Comparison of ENCODE assay signal across 9 mouse cellular contexts in genomic region chr9:21847926-21848325, GRCm38 (mm10). TPM values are rescaled to one million over a fixed set of nuclear protein-coding genes. Genes with fewer than 3 reads are reported as not detected.
DNase-seq lines count a peak whose midpoint lies in the region; ATAC-seq and TF ChIP-seq lines count a peak whose summit lies in the region.
"Had no signal": no experiment of that assay in that cellular context is flagged by ENCODE, and none has a peak within 500 bp of the region (broad histone marks: within the 10 kb centered on the region; RNA-seq: fewer than 3 reads in every experiment).

No protein-coding gene starts in this region.

- peak overlapping the region; percentile 56 for H3K4me2 ChIP-seq in heart, postnatal 0 days (ENCODE audit: low read depth, low read length)
- no peak overlapping the region; the same call in 1 of the 2 replicates for H3K4me2 ChIP-seq in embryonic facial prominence, embryonic 11.5 days (ENCODE audit: low read depth, low read length)
- peak overlapping the region; percentile 45; the same call in 1 of the 2 replicates for H3K4me2 ChIP-seq in limb, embryonic 15.5 days

- no peaks in the 10 kb centered on the region for H3K9me3 ChIP-seq in heart, postnatal 0 days (replicated peaks; ENCODE audit: control insufficient read depth, low read length)
- H3K9me3 ChIP-seq in ES-Bruce4 (replicated peaks; ENCODE audit: control insufficient read depth, insufficient read depth, low read length, poor library complexity, severe bottlenecking) = no peaks in the 10 kb centered on the region
- H3K9me3 ChIP-seq in embryonic facial prominence, embryonic 11.5 days (replicated peaks; ENCODE audit: control insufficient read depth, low read length) = no peaks in the 10 kb centered on the region
- H3K9me3 ChIP-seq in limb, embryonic 15.5 days = no peaks in the 10 kb centered on the region

- intact Hi-C loops in heart, postnatal 25 days (cut with DNase I) = no loop called here

- H3K36me3 ChIP-seq in heart, postnatal 0 days (replicated peaks; ENCODE audit: control insufficient read depth, insufficient read depth, low read length) = peaks cover 12% of the 10 kb centered on the region
- H3K36me3 ChIP-seq in ES-Bruce4 (ENCODE audit: control insufficient read depth, insufficient read depth, low read length, poor library complexity, severe bottlenecking) = peaks cover 29% of the 10 kb centered on the region
- H3K36me3 ChIP-seq in embryonic facial prominence, embryonic 11.5 days (replicated peaks; ENCODE audit: control insufficient read depth, insufficient read depth, low read depth, low read length) = 0 out of 2 replicates have a peak, but pooled peaks cover 2% of the 10 kb centered on the region
- peaks cover 31% of the 10 kb centered on the region for H3K36me3 ChIP-seq in limb, embryonic 15.5 days

- H3K4me1 ChIP-seq in heart, postnatal 0 days (ENCODE audit: control insufficient read depth, insufficient read depth) = peaks cover 12% of the 10 kb centered on the region; the same call in 1 of the 2 replicates
- peaks cover 9% of the 10 kb centered on the region for H3K4me1 ChIP-seq in ES-Bruce4 (ENCODE audit: control insufficient read depth, insufficient read depth, low read length)
- H3K4me1 ChIP-seq in embryonic facial prominence, embryonic 11.5 days (ENCODE audit: control insufficient read depth, insufficient read depth, low read length) = peaks cover 21% of the 10 kb centered on the region
- peaks cover 69% of the 10 kb centered on the region for H3K4me1 ChIP-seq in limb, embryonic 15.5 days

- H3K27ac ChIP-seq in heart, postnatal 0 days (ENCODE audit: low read depth) = peak overlapping the region; percentile 89
- peak overlapping the region; percentile 88 for H3K27ac ChIP-seq in ES-Bruce4 (ENCODE audit: insufficient read depth, low read length)
- peak overlapping the region; percentile 28; the same call in 1 of the 2 replicates for H3K27ac ChIP-seq in embryonic facial prominence, embryonic 11.5 days (replicated peaks; ENCODE audit: low read depth, low read length)
- H3K27ac ChIP-seq in limb, embryonic 15.5 days = peak overlapping the region; percentile 87
- H3K27ac ChIP-seq: macrophage had no signal

- no peak for ATAC-seq in heart, postnatal 0 days (ENCODE audit: insufficient read depth, low read depth)
- no peak for ATAC-seq in embryonic facial prominence, embryonic 11.5 days (replicated peaks; ENCODE audit: insufficient number of reproducible peaks, low FRiP score, low TSS enrichment, low read depth)
- ATAC-seq in limb, embryonic 15.5 days (ENCODE audit: insufficient number of reproducible peaks, low FRiP score, low TSS enrichment, low read depth) = no peak

- no peak for TF ChIP-seq CTCF in heart, postnatal 0 days (IDR thresholded peaks at IDR 0.05; ENCODE audit: low read depth)
- no peak for TF ChIP-seq CTCF in ES-Bruce4 (IDR thresholded peaks at IDR 0.05; ENCODE audit: low read depth, low read length)

- no peaks in the 10 kb centered on the region for H3K27me3 ChIP-seq in heart, postnatal 0 days (ENCODE audit: control insufficient read depth, insufficient read depth, low read length)
- no peaks in the 10 kb centered on the region for H3K27me3 ChIP-seq in ES-Bruce4 (ENCODE audit: control insufficient read depth, insufficient read depth, low read length, poor library complexity, severe bottlenecking)
- no peaks in the 10 kb centered on the region for H3K27me3 ChIP-seq in embryonic facial prominence, embryonic 11.5 days (ENCODE audit: control insufficient read depth, insufficient read depth, low read length)
- no peaks in the 10 kb centered on the region for H3K27me3 ChIP-seq in limb, embryonic 15.5 days

- no peak for TF ChIP-seq POLR2A in ES-Bruce4 (IDR thresholded peaks at IDR 0.05; ENCODE audit: insufficient read depth, low read length)

- 39% methylated on average over 10 of the region's 10 CpGs for WGBS in heart, postnatal 0 days
- WGBS in embryonic facial prominence, embryonic 11.5 days = 31% methylated on average over 10 of the region's 10 CpGs
- WGBS in limb, embryonic 15.5 days = 37% methylated on average over 10 of the region's 10 CpGs

- H3K4me3 ChIP-seq in heart, postnatal 0 days (ENCODE audit: low read depth, low read length) = no peak overlapping the region
- H3K4me3 ChIP-seq in ES-Bruce4 (ENCODE audit: low read depth, low read length) = peak overlapping the region; percentile 73
- H3K4me3 ChIP-seq in embryonic facial prominence, embryonic 11.5 days (ENCODE audit: low read depth, low read length) = no peak overlapping the region
- no peak overlapping the region for H3K4me3 ChIP-seq in limb, embryonic 15.5 days

- TF ChIP-seq EP300 in heart, postnatal 0 days (IDR thresholded peaks at IDR 0.05; ENCODE audit: low read depth) = no peak
- TF ChIP-seq EP300 in ES-Bruce4 (IDR thresholded peaks at IDR 0.05; ENCODE audit: insufficient read depth, low read depth, low read length) = peak; percentile 83

- no peak overlapping the region for H3K9ac ChIP-seq in heart, postnatal 0 days (replicated peaks; ENCODE audit: low read depth, low read length)
- peak overlapping the region; percentile 13 for H3K9ac ChIP-seq in ES-Bruce4 (ENCODE audit: low read depth, poor library complexity, severe bottlenecking)
- H3K9ac ChIP-seq in embryonic facial prominence, embryonic 11.5 days (replicated peaks; ENCODE audit: low read length) = 0 out of 2 replicates have a peak overlapping the region, but pooled peaks have one; percentile 13
- H3K9ac ChIP-seq in limb, embryonic 15.5 days = no peak overlapping the region

- DNase-seq in heart, postnatal 0 days (ENCODE audit: low spot score) = no peak
- DNase-seq in heart, postnatal 25 days (ENCODE audit: low spot score) = no peak
- DNase-seq in embryonic facial prominence, embryonic 11.5 days (ENCODE audit: low spot score) = no peak
- no peak for DNase-seq in adrenal gland, adult 2 months
- DNase-seq in urinary bladder, postnatal 36 days (ENCODE audit: low spot score in 2 of 2) = no peak
- DNase-seq in lung, adult 18-20 months = no peak

RNA-seq across cellular contexts. Expression of gene Dock6, which starts 4.5 kb away (rescaled TPM):
- 38.5 and 65.3 TPM in 2 replicates for total RNA-seq in heart, postnatal 0 days (2014; rRNA removed; ENCODE audit: low replicate concordance)
- 19.1 and 22.7 TPM in 2 replicates for polyA plus RNA-seq in heart, postnatal 0 days (2015; fragmentation: Nextera tagmentation; extraction: Ambion mirVana)
- total RNA-seq in heart, postnatal 25 days (2021) = 10 to 100 TPM; 34.9 to 36.9 TPM
- 74.9 and 80.8 TPM in 2 replicates for polyA plus RNA-seq in ES-Bruce4 (2011; ENCODE audit: insufficient read depth, insufficient read length, low read depth, missing spikeins)
- polyA plus RNA-seq in embryonic facial prominence, embryonic 11.5 days (2014; fragmentation: Nextera tagmentation; extraction: Ambion mirVana) = 15.6 and 17.8 TPM in 2 replicates
- 38.1 and 41.0 TPM in 2 replicates for polyA plus RNA-seq in limb, embryonic 15.5 days (2015; fragmentation: Nextera tagmentation; extraction: Ambion mirVana)
- total RNA-seq in adrenal gland, adult 2 months (2021) = 10 to 100 TPM; 32.9 to 37.0 TPM
- 76.6 and 91.2 TPM in 2 replicates for polyA plus RNA-seq in adrenal gland, adult 2 months (2012; rRNA removed)

RNA-seq across cellular contexts. Expression of gene Angptl8, which starts 12.6 kb away (rescaled TPM):
- total RNA-seq in heart, postnatal 0 days (2014; rRNA removed; ENCODE audit: low replicate concordance) = not detected in 2 replicates
- 0.55 and 0.69 TPM in 2 replicates for polyA plus RNA-seq in heart, postnatal 0 days (2015; fragmentation: Nextera tagmentation; extraction: Ambion mirVana)
- not detected for total RNA-seq in heart, postnatal 25 days (2021)
- polyA plus RNA-seq in ES-Bruce4 (2011; ENCODE audit: insufficient read depth, insufficient read length, low read depth, missing spikeins) = not detected in 2 replicates
- 0.25 TPM in 1 of 2 replicates, not detected in the other for polyA plus RNA-seq in embryonic facial prominence, embryonic 11.5 days (2014; fragmentation: Nextera tagmentation; extraction: Ambion mirVana)
- polyA plus RNA-seq in limb, embryonic 15.5 days (2015; fragmentation: Nextera tagmentation; extraction: Ambion mirVana) = 0.64 and 0.70 TPM in 2 replicates
- 1 to 10 TPM; 8.1 to 8.7 TPM for total RNA-seq in adrenal gland, adult 2 months (2021)
- 26.5 and 55.8 TPM in 2 replicates for polyA plus RNA-seq in adrenal gland, adult 2 months (2012; rRNA removed)
- polyA plus RNA-seq: macrophage had no signal

RNA-seq across cellular contexts. Expression of gene Kank2, which starts 49.4 kb away (rescaled TPM):
- 78.5 and 92.4 TPM in 2 replicates for total RNA-seq in heart, postnatal 0 days (2014; rRNA removed; ENCODE audit: low replicate concordance)
- polyA plus RNA-seq in heart, postnatal 0 days (2015; fragmentation: Nextera tagmentation; extraction: Ambion mirVana) = 10.3 and 10.9 TPM in 2 replicates
- total RNA-seq in heart, postnatal 25 days (2021) = 10 to 100 TPM; 52.5 to 58.0 TPM
- 62.3 and 63.5 TPM in 2 replicates for polyA plus RNA-seq in ES-Bruce4 (2011; ENCODE audit: insufficient read depth, insufficient read length, low read depth, missing spikeins)
- polyA plus RNA-seq in embryonic facial prominence, embryonic 11.5 days (2014; fragmentation: Nextera tagmentation; extraction: Ambion mirVana) = 6.1 and 7.6 TPM in 2 replicates
- polyA plus RNA-seq in limb, embryonic 15.5 days (2015; fragmentation: Nextera tagmentation; extraction: Ambion mirVana) = 20.9 and 22.7 TPM in 2 replicates
- 10 to 100 TPM; 28.4 to 56.2 TPM for total RNA-seq in adrenal gland, adult 2 months (2021)
- 67.8 and 76.1 TPM in 2 replicates for polyA plus RNA-seq in adrenal gland, adult 2 months (2012; rRNA removed)

Comparison
In these comparisons a context has a peak if more than half of its experiments do, and no peak if none do; other contexts are left out.
1. H3K27ac ChIP-seq: peak in every context shown above with its lines; median percentile 89 in heart, postnatal 0 days; 88 in ES-Bruce4; 87 in limb, embryonic 15.5 days; 28 in embryonic facial prominence, embryonic 11.5 days.
2. H3K9ac ChIP-seq: peak in ES-Bruce4 (single experiment) and embryonic facial prominence, embryonic 11.5 days (single experiment); none in heart, postnatal 0 days (single experiment) and limb, embryonic 15.5 days (single experiment).
3. RNA of gene Angptl8, which starts 12.6 kb away (polyA plus RNA-seq): 26.5 to 55.8 TPM in adrenal gland, adult 2 months; 0.64 to 0.70 TPM in limb, embryonic 15.5 days, 0.55 to 0.69 TPM in heart, postnatal 0 days, 0.25 TPM in embryonic facial prominence, embryonic 11.5 days and not detected in ES-Bruce4; every median in the first group is over 10 times any median in the second.